Mouse (Mus musculus) ovary, adult 10 weeks (tissue): ENCODE data around the gene Gif. TPM values are rescaled to one million over a fixed set of nuclear protein-coding genes. Genes with fewer than 3 reads are reported as not detected.

Source experiments
- polyA plus RNA-seq: library from polyadenylated mRNA; stranded (reverse); fragments of 350-450 nt; fragmentation: Illumina TruSeq; extraction: RNeasy Lipid Tissue Mini Kit (QIAGEN cat#74804); gene quantifications from one replicate; pipeline ENCODE4 v1.2.3, GENCODE M21; 2014

Gene Gif
- not detected for polyA plus RNA-seq

DNA sequence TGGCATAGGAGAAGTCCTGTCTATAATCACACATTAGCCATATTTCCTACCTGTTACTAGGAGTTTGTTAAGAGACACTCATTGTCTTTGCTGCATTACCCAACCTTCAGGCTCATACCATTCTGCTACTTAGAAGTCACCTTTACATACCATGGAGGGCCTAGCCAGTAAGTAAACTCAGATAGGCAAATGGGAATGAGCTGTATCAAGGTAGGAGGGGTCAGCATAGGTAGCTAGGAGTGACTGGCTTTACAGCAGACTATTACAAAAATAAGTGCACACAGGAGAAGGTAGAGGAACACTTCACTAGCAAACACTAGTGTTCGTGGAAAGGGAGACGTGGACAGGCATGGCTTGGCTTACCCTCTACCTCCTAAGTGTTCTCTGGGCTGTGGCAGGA lies at the start of gene Gif:
Gif (plus strand) TSS at position 257 of the 400 bp plus-strand sequence.

GRCm38 (mm10) chr19:11770205-11770892 lies 23.0 kb downstream of the Gif start, which contains the start of gene Mrpl16:
TSS of gene Mrpl16 (plus strand) at chr19:11770391.

Other genes with a start within 250 kb of the Gif start
- gene Ms4a6b, start 231.0 kb upstream of the Gif start, polyA plus RNA-seq = 9.6 TPM
- gene Ms4a4d, start 210.8 kb upstream of the Gif start, polyA plus RNA-seq = 60.8 TPM
- gene Ms4a6d, start 142.7 kb upstream of the Gif start, polyA plus RNA-seq = 9.6 TPM
- gene Ms4a2, start 123.8 kb upstream of the Gif start, polyA plus RNA-seq = 1.2 TPM
- gene Ms4a3, start 106.7 kb upstream of the Gif start, polyA plus RNA-seq = not detected
- gene Oosp2, start 87.0 kb upstream of the Gif start, polyA plus RNA-seq = 25.8 TPM
- 63.7 TPM for gene Oosp1, start 56.4 kb upstream of the Gif start, polyA plus RNA-seq
- gene Oosp3, start 50.5 kb upstream of the Gif start, polyA plus RNA-seq = 73.2 TPM
- gene Mrpl16, start 22.8 kb downstream of the Gif start, polyA plus RNA-seq = 33.5 TPM
- gene Stx3, start 71.8 kb downstream of the Gif start, polyA plus RNA-seq = 11.1 TPM
- not detected for gene Olfr1417, start 91.7 kb downstream of the Gif start, polyA plus RNA-seq
- gene Olfr1418, start 113.5 kb downstream of the Gif start, polyA plus RNA-seq = not detected
- gene Olfr1419, start 127.6 kb downstream of the Gif start, polyA plus RNA-seq = not detected
- gene Olfr1420, start 139.0 kb downstream of the Gif start, polyA plus RNA-seq = not detected
- gene Patl1, start 164.8 kb downstream of the Gif start, polyA plus RNA-seq = 52.3 TPM
- 28.6 TPM for gene Osbp, start 218.4 kb downstream of the Gif start, polyA plus RNA-seq